Mouse (Mus musculus) MEL (cell line): ENCODE measurements around the gene Ksr1. TPM values are rescaled to one million over a fixed set of nuclear protein-coding genes. Genes with fewer than 3 reads are reported as not detected.

Source experiments
- DNase-seq: peaks from one replicate; pipeline ENCODE4 v3.0.0; 2011; ENCODE audit warnings: low read depth, low spot score
- H3K27ac ChIP-seq: 2 replicates; pipeline ENCODE4 v1.5.1; 2012; ENCODE audit warnings: low read depth, mild to moderate bottlenecking, control low read depth, low read length, moderate library complexity; ENCODE audit not compliant: control insufficient read depth
- H3K27me3 ChIP-seq, 2 experiments: fragments of 150-350 bp in 1 of 2; sonication (generic) in 1 of 2; 2 replicates each; pipeline ENCODE4 v1.6.1; 2012; ENCODE audit warnings: low read length in 2 of 2, mild to moderate bottlenecking in 2 of 2, improper control_type of control experiment in 1 of 2, moderate library complexity in 1 of 2; ENCODE audit not compliant: insufficient read depth in 2 of 2, control insufficient read depth in 1 of 2
- H3K36me3 ChIP-seq, 2 experiments: 2 replicates each; pipeline ENCODE4 v1.6.1; 2012 to 2014; ENCODE audit warnings: low read length in 2 of 2, improper control_type of control experiment in 1 of 2, inconsistent platforms in 1 of 2, mild to moderate bottlenecking in 1 of 2; ENCODE audit not compliant: insufficient read depth in 2 of 2, control insufficient read depth in 1 of 2
- H3K4me1 ChIP-seq, 2 experiments: fragments of 150-350 bp in 1 of 2; sonication (generic) in 1 of 2; 2 replicates each; pipeline ENCODE4 v1.6.1; 2012; ENCODE audit warnings: low read length in 2 of 2, improper control_type of control experiment in 1 of 2, mild to moderate bottlenecking in 1 of 2; ENCODE audit not compliant: insufficient read depth in 2 of 2, control insufficient read depth in 1 of 2
- H3K4me3 ChIP-seq, 2 experiments: fragments of 150-350 bp in 1 of 2; sonication (generic) in 1 of 2; 2 replicates each; pipeline ENCODE4 v1.5.1; 2012; ENCODE audit warnings: low read depth in 2 of 2, low read length in 2 of 2, mild to moderate bottlenecking in 2 of 2, moderate library complexity in 2 of 2, control low read depth in 1 of 2, improper control_type of control experiment in 1 of 2; ENCODE audit not compliant: control insufficient read depth in 1 of 2, insufficient read depth in 1 of 2
- H3K79me2 ChIP-seq: 2 replicates; pipeline ENCODE4 v1.6.1; 2012; ENCODE audit warnings: mild to moderate bottlenecking, low read length, moderate library complexity; ENCODE audit not compliant: control insufficient read depth, poor library complexity, insufficient read depth
- H3K9ac ChIP-seq: 2 replicates; pipeline ENCODE4 v1.6.1; 2012; ENCODE audit warnings: low read depth, mild to moderate bottlenecking, control low read depth, low read length, moderate library complexity; ENCODE audit not compliant: control insufficient read depth, poor library complexity, severe bottlenecking
- H3K9me3 ChIP-seq: fragments of 150-350 bp; sonication (generic); replicated peaks from 2 replicates; pipeline ENCODE4 v1.6.1; 2012; ENCODE audit warnings: mild to moderate bottlenecking, low read length, improper control_type of control experiment, moderate library complexity; ENCODE audit not compliant: insufficient read depth
- BHLHE40 ChIP-seq: IDR thresholded peaks from 2 replicates; pipeline ENCODE4 v1.6.1; 2012; ENCODE audit warnings: low read depth, mild to moderate bottlenecking, inconsistent platforms, low read length, improper control_type of control experiment, borderline replicate concordance
- E2F4 ChIP-seq: IDR thresholded peaks from 2 replicates; pipeline ENCODE4 v1.6.1; 2011; ENCODE audit warnings: low read depth, low read length, improper control_type of control experiment, borderline replicate concordance
- GATA1 ChIP-seq: IDR thresholded peaks from 2 replicates; pipeline ENCODE4 v1.6.1; 2011; ENCODE audit warnings: low read depth, low read length, improper control_type of control experiment
- JUND ChIP-seq: IDR thresholded peaks from 2 replicates; pipeline ENCODE4 v1.6.1; 2011; ENCODE audit warnings: low read depth, mild to moderate bottlenecking, improper control_type of control experiment, low read length
- KAT2A ChIP-seq: conservative IDR thresholded peaks from 2 replicates; pipeline ENCODE4 v1.6.1; 2012; ENCODE audit warnings: low read depth, low read length, improper control_type of control experiment, inconsistent platforms
- MAFK ChIP-seq: IDR thresholded peaks from 2 replicates; pipeline ENCODE4 v1.6.1; 2011; ENCODE audit warnings: low read depth, mild to moderate bottlenecking, low read length, improper control_type of control experiment, borderline replicate concordance
- MAX ChIP-seq: IDR thresholded peaks from 2 replicates; pipeline ENCODE4 v1.6.1; 2011; ENCODE audit warnings: low read length, improper control_type of control experiment
- MAZ ChIP-seq: IDR thresholded peaks from 2 replicates; pipeline ENCODE4 v1.6.1; 2012; ENCODE audit warnings: low read depth, mild to moderate bottlenecking, inconsistent platforms, low read length, improper control_type of control experiment
- MEF2A ChIP-seq: IDR thresholded peaks from 2 replicates; pipeline ENCODE4 v1.6.1; 2014; ENCODE audit warnings: low read depth, mild to moderate bottlenecking, inconsistent platforms, low read length, improper control_type of control experiment; ENCODE audit not compliant: poor library complexity, insufficient replicate concordance, severe bottlenecking; ENCODE audit errors: extremely low read depth
- POLR2A ChIP-seq, 2 experiments: IDR thresholded peaks; 2 replicates each; pipeline ENCODE4 v1.6.1; 2011 to 2012; ENCODE audit warnings: low read length in 2 of 2, mild to moderate bottlenecking in 2 of 2, control low read depth in 1 of 2, improper control_type of control experiment in 1 of 2, low read depth in 1 of 2, moderate library complexity in 1 of 2; ENCODE audit not compliant: control insufficient read depth in 1 of 2, insufficient read depth in 1 of 2, poor library complexity in 1 of 2
- POLR2AphosphoS2 ChIP-seq: IDR thresholded peaks from 2 replicates; pipeline ENCODE4 v1.6.1; 2011; ENCODE audit warnings: low read length, improper control_type of control experiment
- RAD21 ChIP-seq: IDR thresholded peaks from 2 replicates; pipeline ENCODE4 v1.6.1; 2011; ENCODE audit warnings: mild to moderate bottlenecking, low read depth, low read length, improper control_type of control experiment
- SMC3 ChIP-seq: IDR thresholded peaks from 2 replicates; pipeline ENCODE4 v1.6.1; 2011; ENCODE audit warnings: low read depth, low read length, improper control_type of control experiment
- TAL1 ChIP-seq: IDR thresholded peaks from 2 replicates; pipeline ENCODE4 v1.6.1; 2012; ENCODE audit warnings: mild to moderate bottlenecking, inconsistent platforms, low read length, moderate library complexity, mixed read lengths
- UBTF ChIP-seq: IDR thresholded peaks from 2 replicates; pipeline ENCODE4 v1.6.1; 2012; ENCODE audit warnings: low read depth, mild to moderate bottlenecking, inconsistent platforms, low read length, improper control_type of control experiment, moderate library complexity, borderline replicate concordance; ENCODE audit not compliant: insufficient read depth
- USF1 ChIP-seq: IDR thresholded peaks from 2 replicates; pipeline ENCODE4 v1.6.1; 2014; ENCODE audit warnings: low read depth, mild to moderate bottlenecking, inconsistent platforms, low read length, improper control_type of control experiment, moderate library complexity
- USF2 ChIP-seq, 2 experiments: IDR thresholded peaks; 2 replicates each; pipeline ENCODE4 v1.6.1; 2011 to 2012; ENCODE audit warnings: improper control_type of control experiment in 2 of 2, low read length in 2 of 2, borderline replicate concordance in 1 of 2, inconsistent platforms in 1 of 2, low read depth in 1 of 2, mild to moderate bottlenecking in 1 of 2; ENCODE audit not compliant: insufficient read depth in 1 of 2
- ZC3H11A ChIP-seq: IDR thresholded peaks from 2 replicates; pipeline ENCODE4 v1.6.1; 2012; ENCODE audit warnings: low read depth, mild to moderate bottlenecking, inconsistent platforms, low read length, improper control_type of control experiment
- ZKSCAN1 ChIP-seq: IDR thresholded peaks from 2 replicates; pipeline ENCODE4 v1.6.1; 2012; ENCODE audit warnings: low read depth, mild to moderate bottlenecking, inconsistent platforms, low read length, improper control_type of control experiment, moderate library complexity
- ZNF384 ChIP-seq: IDR thresholded peaks from 2 replicates; pipeline ENCODE4 v1.6.1; 2012; ENCODE audit warnings: low read depth, mild to moderate bottlenecking, inconsistent platforms, low read length, improper control_type of control experiment
- polyA plus RNA-seq, 2 experiments: library from polyadenylated mRNA; stranded (reverse) in 1 of 2; unstranded in 1 of 2; fragments of >175 nt in 1 of 2; fragments of >200 nt in 1 of 2; gene quantifications; 2 replicates each; pipeline versions ENCODE4 v1.2.1 to v1.2.4; 2012; ENCODE audit warnings: low replicate concordance in 2 of 2, low read depth in 1 of 2; ENCODE audit not compliant: insufficient read length in 2 of 2, insufficient read depth in 1 of 2, missing spikeins in 1 of 2
- total RNA-seq: library from RNA; depleted of rRNA; stranded (reverse); fragments of 300-350 nt; gene quantifications from 2 replicates; pipeline ENCODE4 v1.2.3, GENCODE M21; 2012

The Ksr1 gene
- total and polyA plus RNA-seq, 3 experiments: 9.7 to 18.4 TPM; not detected in 1

DNA sequence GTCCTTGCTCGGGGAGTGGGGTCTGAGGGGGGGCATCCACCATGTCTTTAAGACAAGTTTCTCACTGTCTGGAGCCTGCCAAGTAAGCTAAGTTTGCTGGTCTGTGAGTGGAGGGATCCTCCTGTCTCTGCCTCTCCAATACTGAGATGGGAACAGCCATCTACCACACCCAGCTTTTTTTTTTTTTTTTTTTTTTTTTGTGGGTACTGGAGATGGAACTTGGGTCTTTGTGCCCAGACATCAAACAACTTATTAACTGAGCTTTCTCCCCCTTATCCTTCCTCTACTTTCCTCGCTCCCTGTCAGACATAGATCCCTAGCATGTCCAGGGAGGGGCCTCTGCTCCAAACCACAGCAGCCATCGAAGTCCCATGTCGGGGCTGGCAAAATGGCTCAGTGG lies 32.8 kb downstream of the Ksr1 start:
- Histone ChIP-seq H3K9ac (no peak overlapping the region), H3K4me3 (no peak overlapping the region), H3K36me3 (no peaks in the 10 kb centered on the region), H3K9me3 (no peaks in the 10 kb centered on the region), H3K27me3 (no peaks in the 10 kb centered on the region), H3K79me2 (no peaks in the 10 kb centered on the region), H3K4me1 (no peaks in the 10 kb centered on the region), H3K27ac (no peak overlapping the region)
- DNase-seq: no peak
- TF ChIP-seq MAFK: no peak
- TF ChIP-seq UBTF: no peak
- TF ChIP-seq ZNF384: peak; percentile 68

GRCm38 (mm10) chr11:79112559-79113302 lies 33.5 kb downstream of the Ksr1 start:
- Histone ChIP-seq H3K9ac (no peak overlapping the region), H3K4me1 (no peaks in the 10 kb centered on the region), H3K36me3 (no peaks in the 10 kb centered on the region), H3K27ac (no peak overlapping the region), H3K27me3 (no peaks in the 10 kb centered on the region), H3K9me3 (no peaks in the 10 kb centered on the region), H3K4me3 (no peak overlapping the region), H3K79me2 (no peaks in the 10 kb centered on the region)
- DNase-seq: no peak
- TF ChIP-seq MAZ (no peak), TAL1 (no peak), ZC3H11A (no peak), MAFK (no peak), POLR2A (IDR thresholded peaks at IDR 0.05; ENCODE audit: control insufficient read depth in 1 of 2, insufficient read depth in 1 of 2, low read depth in 1 of 2, low read length in 2 of 2, poor library complexity in 1 of 2) (no peak)
- TF ChIP-seq, all 39 proteins: peak for 0

- no peak for DNase-seq
- Histone ChIP-seq H3K9ac (no peak overlapping the region), H3K27me3 (no peaks in the 10 kb centered on the region)
- TF ChIP-seq ZNF384 (no peak), SMC3 (no peak), JUND (no peak), E2F4 (no peak), MEF2A (no peak), ZC3H11A (no peak), GATA1 (no peak), MAZ (no peak), POLR2AphosphoS2 (no peak), USF2 (IDR thresholded peaks at IDR 0.05; ENCODE audit: borderline replicate concordance in 1 of 2, insufficient read depth in 1 of 2, low read depth in 1 of 2, low read length in 2 of 2) (no peak), ZKSCAN1 (no peak), RAD21 (no peak), KAT2A (no peak), MAFK (no peak), MAX (no peak), POLR2A (IDR thresholded peaks at IDR 0.05; ENCODE audit: control insufficient read depth in 1 of 2, insufficient read depth in 1 of 2, low read depth in 1 of 2, low read length in 2 of 2, poor library complexity in 1 of 2) (no peak), BHLHE40 (no peak), USF1 (no peak)
- TF ChIP-seq, all 39 proteins: peak for 0
- Histone ChIP-seq H3K36me3 (no peaks in the 10 kb centered on the region), H3K4me1 (no peaks in the 10 kb centered on the region), H3K79me2 (no peaks in the 10 kb centered on the region), H3K4me3 (no peak overlapping the region), H3K27ac (no peak overlapping the region), H3K9me3 (no peaks in the 10 kb centered on the region)
Observed at GRCm38 (mm10) chr11:79111864-79112558, 34.2 kb downstream of the Ksr1 start.
